Mouse (Mus musculus): Measurements from ENCODE around the gene Tln1.
"Not testable (repeated sequence)": the region's sequence is repeated elsewhere in the genome, so short reads cannot be mapped to it uniquely, and the experiment has no call there.

The Tln1 gene

DNA sequence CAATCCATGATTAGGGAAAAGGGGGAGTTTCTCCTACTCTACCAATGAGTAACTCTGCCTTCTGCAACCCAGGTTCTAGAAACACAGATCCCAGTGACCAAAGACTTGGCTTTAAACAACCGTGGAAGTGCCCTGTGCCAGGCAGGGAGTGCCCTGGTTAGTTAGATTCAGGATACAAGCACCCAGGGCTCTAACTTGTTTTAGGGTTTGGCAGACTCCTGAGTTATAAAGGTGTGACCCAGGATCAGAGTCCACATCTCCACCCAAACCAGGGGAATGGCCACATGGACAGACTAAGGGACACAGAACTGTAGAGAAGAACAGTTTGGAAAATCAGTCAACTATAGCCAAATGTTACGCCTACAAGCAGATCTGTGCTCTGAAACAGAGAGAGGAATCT lies 59.5 kb downstream of the Tln1 start:
- DNase-seq = no peak

- DNase-seq = peak; percentile 79
Observed at GRCm38 (mm10) chr4:43499407-43500333, 62.8 kb downstream of the Tln1 start, which contains the start of gene Arhgef39. Gene Arhgef39, minus strand, starts transcription at chr4:43499695.

DNA sequence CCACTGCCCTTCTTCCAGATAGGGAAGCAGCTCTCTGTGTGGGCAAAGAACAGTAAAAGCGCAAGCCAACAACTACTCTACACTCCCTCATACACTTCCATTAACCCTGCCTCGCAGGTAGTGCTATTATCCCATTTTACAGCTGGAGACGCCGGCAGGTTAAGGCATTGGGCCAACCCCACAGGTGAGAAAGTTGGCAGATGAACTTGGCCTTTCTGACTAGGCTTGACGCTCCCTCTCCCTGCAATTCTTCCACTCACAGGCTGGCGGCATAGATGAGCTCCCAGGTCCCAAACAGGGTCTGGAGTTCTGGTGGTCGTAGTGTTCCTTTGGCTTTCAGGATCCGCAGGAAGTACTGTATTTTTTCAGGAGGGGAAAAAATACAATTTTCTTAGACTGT lies 63.5 kb downstream of the Tln1 start:
- no peak for DNase-seq

GRCm38 (mm10) chr4:43497946-43498345 lies 64.5 kb downstream of the Tln1 start:
- no peak for DNase-seq

DNA sequence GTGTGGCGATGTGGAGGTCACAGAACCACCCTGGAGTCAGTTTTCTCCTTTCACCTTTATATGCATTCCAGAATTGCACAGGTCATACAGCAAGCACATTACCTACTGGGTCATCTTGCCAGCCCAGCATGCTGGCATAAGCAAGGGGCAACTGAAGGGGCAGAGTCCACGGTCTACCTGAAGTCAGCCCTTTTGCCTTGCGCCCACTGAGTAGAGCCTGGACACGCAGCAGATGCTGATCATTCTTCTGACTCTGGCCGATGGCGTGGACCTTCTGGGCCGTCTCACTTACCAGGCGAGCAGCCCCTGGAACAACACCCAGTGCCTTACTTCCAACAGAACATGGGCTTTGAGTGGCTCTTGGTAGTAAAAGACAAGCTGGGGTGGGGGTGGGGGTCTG lies 65.1 kb downstream of the Tln1 start:
- no peak for DNase-seq

- DNase-seq = no peak
Observed at GRCm38 (mm10) chr4:43496587-43496986, 65.9 kb downstream of the Tln1 start.

DNA sequence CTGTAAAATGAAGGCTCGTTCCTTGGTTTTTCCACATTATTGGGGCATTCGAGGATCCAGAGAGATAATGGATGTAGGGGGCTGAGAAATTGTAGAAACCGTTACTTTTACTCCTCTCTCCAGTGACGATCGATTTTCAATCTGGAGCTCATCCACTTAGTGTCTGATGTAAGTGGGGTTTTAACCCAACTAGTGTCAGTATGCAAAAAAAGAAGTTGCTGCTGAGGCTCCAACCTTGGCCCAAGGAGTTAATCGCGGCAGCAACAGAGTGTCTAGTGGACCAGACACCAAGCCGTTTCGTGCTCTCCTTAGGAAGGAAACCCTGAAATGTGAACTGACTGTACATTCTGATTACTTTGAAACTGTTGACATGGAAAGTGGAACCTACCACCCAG lies 68.6 kb downstream of the Tln1 start:
- no peak for DNase-seq

DNA sequence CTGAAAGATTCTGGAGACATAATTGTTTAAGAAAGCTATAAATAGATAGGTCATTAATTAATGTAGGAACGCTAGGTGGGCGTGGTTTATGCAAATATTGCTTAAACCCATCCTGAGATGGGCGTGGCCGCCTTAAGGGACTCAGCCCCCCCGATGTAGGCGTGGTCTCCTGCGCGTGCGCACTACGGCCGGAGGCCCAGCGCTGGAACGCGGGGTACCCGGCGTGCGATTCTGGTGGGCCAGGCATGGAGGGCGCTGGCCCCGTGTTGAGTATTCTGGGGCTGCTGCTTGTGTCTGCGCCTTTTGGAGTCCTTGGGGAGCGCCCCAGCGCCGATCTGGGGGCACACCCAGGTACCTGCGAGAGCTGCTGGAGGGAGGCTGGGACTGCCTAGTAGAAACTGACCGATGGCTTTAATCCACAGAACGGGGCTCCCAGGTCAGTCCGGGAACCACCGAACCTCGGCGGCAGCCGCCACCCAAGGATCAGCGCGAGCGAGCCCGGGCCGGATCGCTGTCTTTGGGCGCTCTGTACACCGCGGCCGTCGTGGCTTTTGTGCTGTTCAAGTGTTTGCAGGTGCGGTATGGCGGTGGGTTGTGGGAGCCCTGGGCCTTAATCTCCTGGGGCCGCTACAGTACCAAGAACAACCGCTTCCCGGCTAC lies 69.2 kb downstream of the Tln1 start:
- peak; percentile 97 for DNase-seq

GRCm38 (mm10) chr4:43492821-43493185 lies 69.7 kb downstream of the Tln1 start, which contains the start of gene Ccdc107:
Gene Ccdc107, plus strand, starts transcription at chr4:43492900.
- peak; percentile 86 for DNase-seq

- no peak for DNase-seq
Observed at GRCm38 (mm10) chr4:43492101-43492820, 70.2 kb downstream of the Tln1 start.

- no peak for DNase-seq
Observed at GRCm38 (mm10) chr4:43490801-43491200, 71.7 kb downstream of the Tln1 start.

DNA sequence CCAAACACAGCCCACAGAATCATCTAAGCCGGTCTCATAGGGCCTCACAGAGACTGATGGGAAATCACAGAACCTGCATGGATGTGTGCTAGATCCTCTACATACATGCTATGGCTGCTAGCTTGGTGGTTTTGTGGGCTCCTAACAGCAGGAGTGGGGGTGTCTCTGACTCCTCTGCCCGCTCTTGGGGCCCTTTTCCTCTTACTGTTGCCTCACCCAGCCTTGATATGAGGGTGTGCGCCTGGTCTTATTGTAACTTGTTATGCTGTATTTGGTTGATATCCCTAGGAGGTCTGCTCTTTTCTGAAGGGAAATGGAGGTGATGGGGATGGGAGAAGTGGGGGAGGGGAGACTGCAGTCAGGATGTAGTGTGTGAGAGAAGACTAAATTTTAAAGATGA lies 72.9 kb downstream of the Tln1 start:
- DNase-seq = no peak

- DNase-seq = not testable (repeated sequence)
Observed at GRCm38 (mm10) chr4:43485666-43486065, 76.8 kb downstream of the Tln1 start.

GRCm38 (mm10) chr4:43483535-43484091 lies 78.9 kb downstream of the Tln1 start, which contains the start of gene Sit1:
Gene Sit1, minus strand, starts transcription at chr4:43483734.
- DNase-seq = no peak

- DNase-seq = no peak
Observed at GRCm38 (mm10) chr4:43482591-43482990, 79.9 kb downstream of the Tln1 start.

DNA sequence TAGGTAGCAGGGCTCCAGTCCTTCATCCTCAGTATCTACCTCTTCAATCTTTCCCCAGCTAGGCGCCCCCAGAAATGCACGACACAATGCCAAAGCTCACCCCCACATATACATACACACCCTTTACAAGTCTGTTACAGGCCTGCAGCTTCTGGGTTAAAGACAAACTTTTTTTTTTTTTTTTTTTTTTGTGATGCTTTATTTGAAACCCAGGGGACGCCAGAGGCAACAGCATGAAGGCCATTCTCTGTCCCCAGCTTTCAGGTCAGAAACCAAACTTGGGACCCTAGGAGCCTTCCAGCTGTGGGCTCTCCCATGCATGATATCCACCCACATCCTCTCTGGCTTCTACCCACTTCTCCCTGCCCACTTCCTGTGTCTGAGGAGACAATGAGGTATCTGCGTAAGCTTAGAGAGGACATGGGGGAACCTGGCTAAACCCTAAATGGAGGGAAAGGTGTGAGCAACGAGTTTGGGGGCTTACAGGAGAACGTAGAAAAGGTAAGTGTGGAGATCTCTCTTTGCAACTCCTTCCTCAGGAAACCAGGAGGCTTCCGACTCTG lies 80.5 kb downstream of the Tln1 start:
- DNase-seq = no peak
